Mouse (Mus musculus): Measurements from ENCODE around the gene Smim10l1. TPM values are rescaled to one million over a fixed set of nuclear protein-coding genes. Genes with fewer than 3 reads are reported as not detected.

Smim10l1 gene
- polyA plus RNA-seq (2011; ENCODE audit: insufficient read length, low read depth, missing spikeins) = 56.1 and 63.3 TPM in 2 replicates

- peak within 1 kb of the TSS; percentile 72 for H3K4me3 ChIP-seq (ENCODE audit: insufficient read depth, low read length)
These were observed at the start of gene Smim10l1 for GRCm38 (mm10) chr6:133104609-133104921. Gene Smim10l1, plus strand, starts transcription at chr6:133104909.

GRCm38 (mm10) chr6:133055716-133056115 is 49.0 kb upstream of the Smim10l1 start, which contains the start of gene Tas2r140:
Gene Tas2r140, minus strand, starts transcription at chr6:133055816.
- H3K27ac ChIP-seq (ENCODE audit: insufficient read depth, low read length) = no peak within 1 kb of the TSS
- no peak within 1 kb of the TSS for H3K4me3 ChIP-seq (ENCODE audit: insufficient read depth, low read length)
- no peak for TF ChIP-seq POLR2A (IDR thresholded peaks at IDR 0.05; ENCODE audit: low read depth, low read length)
- no peak for TF ChIP-seq CTCF (IDR thresholded peaks at IDR 0.05; ENCODE audit: borderline replicate concordance, insufficient read depth, low read length)
- H3K4me1 ChIP-seq (ENCODE audit: control insufficient read depth, insufficient read depth, low read length) = no peaks in the 10 kb centered on the region

More at GRCm38 (mm10) chr6:133104609-133104921, at the start of gene Smim10l1:
- H3K4me1 ChIP-seq (ENCODE audit: control insufficient read depth, insufficient read depth, low read length) = no peaks in the 10 kb centered on the region
- TF ChIP-seq POLR2A (IDR thresholded peaks at IDR 0.05; ENCODE audit: low read depth, low read length) (no peak), CTCF (IDR thresholded peaks at IDR 0.05; ENCODE audit: borderline replicate concordance, insufficient read depth, low read length) (no peak)
- H3K27ac ChIP-seq (ENCODE audit: insufficient read depth, low read length) = peak within 1 kb of the TSS; percentile 92

GRCm38 (mm10) chr6:133092226-133092625 is 12.5 kb upstream of the Smim10l1 start:
- TF ChIP-seq POLR2A (IDR thresholded peaks at IDR 0.05; ENCODE audit: low read depth, low read length) (no peak), CTCF (IDR thresholded peaks at IDR 0.05; ENCODE audit: borderline replicate concordance, insufficient read depth, low read length) (no peak)
- Histone ChIP-seq H3K4me3 (ENCODE audit: insufficient read depth, low read length) (no peak overlapping the region), H3K4me1 (ENCODE audit: control insufficient read depth, insufficient read depth, low read length) (no peaks in the 10 kb centered on the region), H3K27ac (ENCODE audit: insufficient read depth, low read length) (no peak overlapping the region)

- H3K4me3 ChIP-seq (ENCODE audit: insufficient read depth, low read length) = no peak overlapping the region
- TF ChIP-seq POLR2A (IDR thresholded peaks at IDR 0.05; ENCODE audit: low read depth, low read length) = no peak
- no peak for TF ChIP-seq CTCF (IDR thresholded peaks at IDR 0.05; ENCODE audit: borderline replicate concordance, insufficient read depth, low read length)
- H3K27ac ChIP-seq (ENCODE audit: insufficient read depth, low read length) = no peak overlapping the region
- no peaks in the 10 kb centered on the region for H3K4me1 ChIP-seq (ENCODE audit: control insufficient read depth, insufficient read depth, low read length)
These were observed 2.3 kb upstream of the Smim10l1 start for GRCm38 (mm10) chr6:133102430-133102829.

- no peak for TF ChIP-seq CTCF (IDR thresholded peaks at IDR 0.05; ENCODE audit: borderline replicate concordance, insufficient read depth, low read length)
- TF ChIP-seq POLR2A (IDR thresholded peaks at IDR 0.05; ENCODE audit: low read depth, low read length) = peak; percentile 71
- H3K4me3 ChIP-seq (ENCODE audit: insufficient read depth, low read length) = peak overlapping the region; percentile 72
These were observed 482 bp downstream of the Smim10l1 start for GRCm38 (mm10) chr6:133104922-133105859.

More at GRCm38 (mm10) chr6:133104922-133105859, 482 bp downstream of the Smim10l1 start:
- H3K27ac ChIP-seq (ENCODE audit: insufficient read depth, low read length) = peak overlapping the region; percentile 92
- H3K4me1 ChIP-seq (ENCODE audit: control insufficient read depth, insufficient read depth, low read length) = no peaks in the 10 kb centered on the region

Other genes with a start within 250 kb of the Smim10l1 start
- not detected in 2 replicates for gene Tas2r116, start 249.5 kb upstream of the Smim10l1 start, polyA plus RNA-seq (2011; ENCODE audit: insufficient read length, low read depth, missing spikeins)
- not detected in 2 replicates for gene Tas2r110, start 236.9 kb upstream of the Smim10l1 start, polyA plus RNA-seq (2011; ENCODE audit: insufficient read length, low read depth, missing spikeins)
- not detected in 2 replicates for gene Tas2r113, start 211.9 kb upstream of the Smim10l1 start, polyA plus RNA-seq (2011; ENCODE audit: insufficient read length, low read depth, missing spikeins)
- not detected in 2 replicates for gene Tas2r125, start 195.3 kb upstream of the Smim10l1 start, polyA plus RNA-seq (2011; ENCODE audit: insufficient read length, low read depth, missing spikeins)
- gene Tas2r129, start 153.8 kb upstream of the Smim10l1 start, polyA plus RNA-seq (2011; ENCODE audit: insufficient read length, low read depth, missing spikeins) = not detected in 2 replicates
- not detected in 2 replicates for gene Tas2r131, start 147.0 kb upstream of the Smim10l1 start, polyA plus RNA-seq (2011; ENCODE audit: insufficient read length, low read depth, missing spikeins)
- not detected in 2 replicates for gene Tas2r109, start 123.9 kb upstream of the Smim10l1 start, polyA plus RNA-seq (2011; ENCODE audit: insufficient read length, low read depth, missing spikeins)
- not detected in 2 replicates for gene Tas2r103, start 67.8 kb upstream of the Smim10l1 start, polyA plus RNA-seq (2011; ENCODE audit: insufficient read length, low read depth, missing spikeins)
- gene Tas2r140, start 49.1 kb upstream of the Smim10l1 start, polyA plus RNA-seq (2011; ENCODE audit: insufficient read length, low read depth, missing spikeins) = not detected in 2 replicates
- not detected in 2 replicates for gene 5530400C23Rik, start 187.3 kb downstream of the Smim10l1 start, polyA plus RNA-seq (2011; ENCODE audit: insufficient read length, low read depth, missing spikeins)

Data from embryonic fibroblast, embryonic 13.5 days (primary cell).